10 mouse cellular contexts compared by ENCODE assay signal in genomic region chr6:83087205-83087925, GRCm38 (mm10). TPM values are rescaled to one million over a fixed set of nuclear protein-coding genes. Genes with fewer than 3 reads are reported as not detected.
DNase-seq lines count a peak whose midpoint lies in the region; ATAC-seq and TF ChIP-seq lines count a peak whose summit lies in the region.
"Had no signal": no experiment of that assay in that cellular context is flagged by ENCODE, and none has a peak within 500 bp of the region (broad histone marks: within the 10 kb centered on the region; RNA-seq: fewer than 3 reads in every experiment).

No protein-coding gene starts in this region.

- peaks cover 2% of the 10 kb centered on the region; the same call in 1 of the 2 replicates for H3K4me1 ChIP-seq in lung, adult 2 months (ENCODE audit: control insufficient read depth, insufficient read depth, low read length)
- H3K4me1 ChIP-seq in kidney, adult 2 months (ENCODE audit: control insufficient read depth, insufficient read depth, low read length): no peaks in the 10 kb centered on the region

- ATAC-seq in granulocyte monocyte progenitor cell, adult 5-6 weeks (replicated peaks; ENCODE audit: poor library complexity, severe bottlenecking): 0 out of 2 replicates have a peak, but pooled peaks have one; percentile 6

- 0 out of 2 replicates have a peak, but pooled peaks cover 1% of the 10 kb centered on the region for H3K27me3 ChIP-seq in kidney, adult 2 months (replicated peaks; ENCODE audit: control insufficient read depth, insufficient read depth, low read length)

- TF ChIP-seq POLR2A in lung, adult 2 months (IDR thresholded peaks at IDR 0.05; ENCODE audit: borderline replicate concordance, extremely low read depth, low read depth, low read length): no peak; the same call in 1 of the 2 replicates
- no peak for TF ChIP-seq POLR2A in kidney, adult 2 months (IDR thresholded peaks at IDR 0.05; ENCODE audit: low read depth, low read length)

- TF ChIP-seq CTCF in lung, adult 2 months (IDR thresholded peaks at IDR 0.05; ENCODE audit: insufficient read depth, low read length): no peak
- no peak for TF ChIP-seq CTCF in kidney, adult 2 months (conservative IDR thresholded peaks at IDR 0.05; ENCODE audit: insufficient read depth, insufficient read length, low read depth, low read length)

- H3K27ac ChIP-seq in kidney, adult 2 months (ENCODE audit: insufficient read depth, low read depth, low read length): peak overlapping the region; percentile 40

- no peaks in the 10 kb centered on the region for H3K36me3 ChIP-seq in kidney, adult 2 months (ENCODE audit: control insufficient read depth, insufficient read depth, low read length)

- WGBS in lung, adult 2 months: 4% methylated on average over 47 of the region's 47 CpGs
- WGBS in kidney, adult 2 months: 23% methylated on average over 47 of the region's 47 CpGs

- H3K4me3 ChIP-seq in lung, adult 2 months (replicated peaks; ENCODE audit: extremely low read depth, low read depth, low read length): peak overlapping the region; percentile 59
- peak overlapping the region; percentile 48 for H3K4me3 ChIP-seq in kidney, adult 2 months (ENCODE audit: insufficient read depth, low read depth, low read length)

- peak; percentile 28 for DNase-seq in lung, adult 2 months
- no peak for DNase-seq in lung, adult 18-20 months
- DNase-seq in kidney, adult 2 months: peak; percentile 65
- DNase-seq in lung, postnatal 10 days: peak; percentile 41
- DNase-seq in layer of hippocampus, adult 9-10 months (ENCODE audit: low spot score): no peak
- DNase-seq in right cerebral cortex, adult 18-20 months: no peak
- no peak for DNase-seq in retina, postnatal 1 day

RNA-seq across cellular contexts. Expression of gene Lbx2, which starts 1.2 kb away (rescaled TPM):
- 4.6 and 9.7 TPM in 2 replicates for polyA plus RNA-seq in lung, adult 2 months (2012; rRNA removed)
- not detected in 2 replicates for total RNA-seq in granulocyte monocyte progenitor cell, adult 5-6 weeks (2014; fragmentation: Nextera tagmentation)
- 1.3 TPM in 1 of 2 replicates, not detected in the other for total RNA-seq in granulocyte monocyte progenitor cell, adult 5-6 weeks (2017)
- 1.4 and 2.5 TPM in 2 replicates for polyA plus RNA-seq in kidney, adult 2 months (2012; rRNA removed)
- total RNA-seq: G1E had no signal

RNA-seq across cellular contexts. Expression of gene Pcgf1, which starts 9.7 kb away (rescaled TPM):
- 11.0 and 18.5 TPM in 2 replicates for polyA plus RNA-seq in lung, adult 2 months (2012; rRNA removed)
- 20.3 and 24.6 TPM in 2 replicates for total RNA-seq in granulocyte monocyte progenitor cell, adult 5-6 weeks (2014; fragmentation: Nextera tagmentation)
- total RNA-seq in granulocyte monocyte progenitor cell, adult 5-6 weeks (2017): 10.9 and 11.5 TPM in 2 replicates
- 18.6 and 20.5 TPM in 2 replicates for polyA plus RNA-seq in kidney, adult 2 months (2012; rRNA removed)

RNA-seq across cellular contexts. Expression of gene Ccdc142, which starts 14.0 kb away (rescaled TPM):
- 10.2 TPM in 2 replicates for polyA plus RNA-seq in lung, adult 2 months (2012; rRNA removed)
- total RNA-seq in granulocyte monocyte progenitor cell, adult 5-6 weeks (2014; fragmentation: Nextera tagmentation): 2.8 and 8.2 TPM in 2 replicates
- total RNA-seq in granulocyte monocyte progenitor cell, adult 5-6 weeks (2017): 2.5 and 5.7 TPM in 2 replicates
- polyA plus RNA-seq in kidney, adult 2 months (2012; rRNA removed): 3.0 and 5.9 TPM in 2 replicates

RNA-seq across cellular contexts. Expression of gene Gm42688, which starts 14.1 kb away (rescaled TPM):
- polyA plus RNA-seq in lung, adult 2 months (2012; rRNA removed): 5.4 and 5.5 TPM in 2 replicates
- total RNA-seq in granulocyte monocyte progenitor cell, adult 5-6 weeks (2014; fragmentation: Nextera tagmentation): 2.0 and 6.3 TPM in 2 replicates
- 2.6 TPM in 2 replicates for total RNA-seq in granulocyte monocyte progenitor cell, adult 5-6 weeks (2017)
- 4.3 and 4.4 TPM in 2 replicates for polyA plus RNA-seq in kidney, adult 2 months (2012; rRNA removed)

RNA-seq across cellular contexts. Expression of gene Tlx2, which starts 17.3 kb away (rescaled TPM):
- polyA plus RNA-seq in lung, adult 2 months (2012; rRNA removed): 0.09 and 0.22 TPM in 2 replicates
- not detected in 2 replicates for total RNA-seq in granulocyte monocyte progenitor cell, adult 5-6 weeks (2014; fragmentation: Nextera tagmentation)
- total RNA-seq in granulocyte monocyte progenitor cell, adult 5-6 weeks (2017): not detected in 2 replicates
- 0.34 and 0.36 TPM in 2 replicates for polyA plus RNA-seq in kidney, adult 2 months (2012; rRNA removed)
- total RNA-seq: G1E; gastrocnemius, postnatal 36 days had no signal
- polyA plus RNA-seq: G1E had no signal

Comparison
In these comparisons a context has a peak if more than half of its experiments do, and no peak if none do; other contexts are left out.
1. DNase-seq: peak in lung, adult 2 months (single experiment), kidney, adult 2 months (single experiment) and lung, postnatal 10 days (single experiment); none in lung, adult 18-20 months (0 of 2), layer of hippocampus, adult 9-10 months (single experiment), right cerebral cortex, adult 18-20 months (single experiment) and retina, postnatal 1 day (single experiment).